Mouse (Mus musculus) cortical plate, adult 2 months (tissue): ENCODE measurements at regions not wholly inside any gene's neighbourhood (a gene's known extent, or its start where the extent isn't known, plus 50 kb on each side); places are given as distances from the start of the nearest gene placed in this dataset.

Source experiments
- H3K27ac ChIP-seq: fragments of 200-500 bp; 2 replicates; pipeline ENCODE4 v1.5.1; 2012; ENCODE audit warnings: low read length, control low read depth, inconsistent platforms; ENCODE audit not compliant: insufficient read depth
- H3K4me1 ChIP-seq: fragments of 200-500 bp; 2 replicates; pipeline ENCODE4 v1.6.1; 2011; ENCODE audit warnings: low read length; ENCODE audit not compliant: control insufficient read depth, insufficient read depth
- H3K4me3 ChIP-seq: fragments of 200-500 bp; 2 replicates; pipeline ENCODE4 v1.5.1; 2011; ENCODE audit warnings: mild to moderate bottlenecking, low read length, control low read depth; ENCODE audit not compliant: insufficient read depth
- CTCF ChIP-seq: fragments of 200-500 bp; IDR thresholded peaks from 2 replicates; pipeline ENCODE4 v1.5.1; 2011; ENCODE audit warnings: mild to moderate bottlenecking, control low read depth, low read length; ENCODE audit not compliant: insufficient read depth; ENCODE audit errors: extremely low read depth
- POLR2A ChIP-seq: fragments of 200-500 bp; IDR thresholded peaks from 2 replicates; pipeline ENCODE4 v1.6.1; 2011; ENCODE audit warnings: mild to moderate bottlenecking, low read length, control low read depth; ENCODE audit not compliant: insufficient read depth; ENCODE audit errors: extremely low read depth

DNA sequence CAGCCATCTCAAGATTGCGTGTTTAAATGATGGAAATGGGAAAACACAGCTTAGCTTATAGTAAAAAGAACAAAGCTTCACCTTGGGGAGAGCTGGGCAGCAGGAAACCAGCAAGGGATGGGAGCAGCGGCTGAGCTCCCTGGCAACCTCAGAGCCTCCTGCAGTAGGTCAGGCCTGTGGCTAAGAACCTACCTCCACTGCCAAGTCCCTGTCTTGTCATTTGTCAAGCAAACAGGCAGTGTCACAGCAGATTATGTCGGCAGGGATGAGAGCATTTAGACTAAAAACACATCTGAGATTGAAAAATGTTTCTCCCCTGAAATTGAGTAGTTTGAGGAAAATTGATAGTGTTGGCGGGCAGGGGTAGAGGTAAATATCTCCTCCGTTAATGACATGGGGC is 214.8 kb downstream of the Abcc12 start:
- Histone ChIP-seq H3K4me3 (no peak overlapping the region), H3K4me1 (no peaks in the 10 kb centered on the region), H3K27ac (no peak overlapping the region)
- TF ChIP-seq POLR2A, result no peak
- TF ChIP-seq CTCF, result no peak

GRCm38 (mm10) chr8:86364898-86365297 is 215.6 kb downstream of the Abcc12 start:
- TF ChIP-seq CTCF, result no peak
- no peak for TF ChIP-seq POLR2A
- Histone ChIP-seq H3K27ac (no peak overlapping the region), H3K4me1 (no peaks in the 10 kb centered on the region), H3K4me3 (no peak overlapping the region)

DNA sequence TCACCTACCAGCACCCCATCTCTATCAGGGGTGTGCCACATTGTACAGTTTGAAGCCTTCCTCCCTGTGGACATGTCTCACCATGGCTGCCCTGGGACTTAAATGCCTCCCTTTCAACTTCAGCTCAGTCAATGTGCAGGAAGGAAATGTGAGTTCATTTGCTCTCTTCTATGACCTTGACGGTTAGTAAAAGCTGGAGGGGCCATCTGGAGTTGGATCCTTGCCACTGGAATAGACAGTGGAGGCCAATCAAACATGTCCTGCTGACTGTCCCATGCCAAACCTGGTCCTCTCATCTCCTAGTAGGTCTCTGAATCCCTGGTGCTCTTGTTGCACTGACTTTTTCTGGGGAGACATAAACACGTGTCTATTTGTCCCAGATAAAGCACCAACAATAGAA is 220.2 kb downstream of the Abcc12 start:
- no peak for TF ChIP-seq CTCF
- no peak for TF ChIP-seq POLR2A
- H3K4me1 ChIP-seq, result no peaks in the 10 kb centered on the region
- H3K27ac ChIP-seq, result no peak overlapping the region
- H3K4me3 ChIP-seq, result no peak overlapping the region

GRCm38 (mm10) chr8:86359518-86359917 is 221.0 kb downstream of the Abcc12 start:
- Histone ChIP-seq H3K4me1 (no peaks in the 10 kb centered on the region), H3K4me3 (no peak overlapping the region), H3K27ac (no peak overlapping the region)
- TF ChIP-seq CTCF, result no peak
- no peak for TF ChIP-seq POLR2A

DNA sequence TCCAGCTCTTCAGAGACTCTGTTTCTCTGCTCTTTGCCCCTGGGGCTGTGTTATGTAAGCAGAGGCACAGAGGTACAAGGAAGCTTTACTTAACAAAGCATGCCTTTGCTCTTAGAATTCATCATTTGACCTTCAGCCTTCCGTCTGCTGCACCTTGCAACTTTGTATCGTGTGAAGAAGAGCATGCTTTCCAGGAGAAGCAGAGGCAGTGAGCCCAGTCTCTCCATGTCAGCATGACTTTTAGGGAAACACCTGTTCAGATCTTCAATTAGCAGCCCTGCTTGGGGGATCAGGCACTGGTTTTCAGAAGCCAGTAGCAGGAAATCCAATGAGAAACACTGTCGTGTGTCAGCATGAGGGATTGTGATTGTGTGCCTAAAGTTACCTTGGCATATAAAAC is 226.7 kb downstream of the Abcc12 start:
- Histone ChIP-seq H3K27ac (no peak overlapping the region), H3K4me1 (no peaks in the 10 kb centered on the region; the same call in 1 of the 2 replicates), H3K4me3 (no peak overlapping the region)
- TF ChIP-seq POLR2A (no peak), CTCF (no peak)

- Histone ChIP-seq H3K4me1 (no peaks in the 10 kb centered on the region; the same call in 1 of the 2 replicates), H3K4me3 (no peak overlapping the region), H3K27ac (no peak overlapping the region)
- TF ChIP-seq CTCF, result no peak
- TF ChIP-seq POLR2A, result no peak
These were observed 228.8 kb downstream of the Abcc12 start for GRCm38 (mm10) chr8:86351545-86352190.

DNA sequence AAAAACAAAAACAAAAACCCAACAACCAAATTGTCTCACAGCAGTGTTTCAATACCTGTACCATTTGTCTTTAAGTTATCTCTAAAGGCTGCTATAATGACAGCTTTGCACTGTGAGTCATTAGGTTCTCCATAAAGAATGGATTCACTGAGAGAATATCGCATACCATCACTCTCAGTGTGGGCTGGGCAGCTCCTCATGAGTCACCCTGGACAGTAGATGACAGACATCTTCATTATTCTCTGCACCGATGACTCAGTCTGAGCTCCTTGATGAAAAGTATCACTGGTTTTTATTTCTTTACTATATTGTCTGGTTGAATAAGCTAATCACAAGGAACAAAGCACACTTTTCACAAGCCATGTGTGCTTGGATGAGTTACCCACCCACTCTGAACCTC is 230.4 kb downstream of the Abcc12 start:
- TF ChIP-seq POLR2A (no peak), CTCF (no peak)
- Histone ChIP-seq H3K4me1 (no peaks in the 10 kb centered on the region; the same call in 1 of the 2 replicates), H3K4me3 (no peak overlapping the region), H3K27ac (no peak overlapping the region)

DNA sequence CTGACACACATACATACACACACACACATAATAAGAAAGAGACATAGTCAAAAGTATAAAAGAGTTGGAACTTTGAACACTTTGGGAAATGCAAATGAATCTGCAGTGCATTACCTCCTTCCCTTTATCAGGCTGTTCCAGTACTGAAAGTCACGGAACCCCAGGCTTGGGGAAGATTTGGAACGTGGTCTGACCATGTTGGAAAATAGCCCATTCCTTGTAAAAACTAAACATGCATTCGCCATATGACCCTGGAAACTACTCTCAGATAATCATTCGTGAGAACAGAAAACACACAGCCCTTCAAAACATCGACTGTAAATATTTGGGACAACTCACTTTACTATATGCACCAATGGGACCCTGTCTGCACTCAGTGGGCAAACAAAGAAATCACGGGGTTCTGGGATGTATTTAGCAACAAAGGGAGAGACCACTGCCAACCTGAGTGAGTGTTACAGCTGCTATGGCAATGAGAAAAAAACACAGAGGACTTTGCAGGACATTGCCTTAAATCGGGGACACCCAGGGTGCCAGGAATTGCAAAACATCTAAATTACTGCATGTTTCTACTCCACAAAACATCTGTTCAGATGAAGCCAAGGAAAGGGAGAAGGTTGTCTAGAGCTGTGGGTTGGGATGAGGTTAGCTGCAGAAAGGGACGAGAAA is 238.3 kb downstream of the Abcc12 start:
- TF ChIP-seq POLR2A (no peak), CTCF (no peak)
- H3K4me1 ChIP-seq, result peaks cover 2% of the 10 kb centered on the region; the same call in 1 of the 2 replicates
- H3K4me3 ChIP-seq, result no peak overlapping the region
- H3K27ac ChIP-seq, result no peak overlapping the region

DNA sequence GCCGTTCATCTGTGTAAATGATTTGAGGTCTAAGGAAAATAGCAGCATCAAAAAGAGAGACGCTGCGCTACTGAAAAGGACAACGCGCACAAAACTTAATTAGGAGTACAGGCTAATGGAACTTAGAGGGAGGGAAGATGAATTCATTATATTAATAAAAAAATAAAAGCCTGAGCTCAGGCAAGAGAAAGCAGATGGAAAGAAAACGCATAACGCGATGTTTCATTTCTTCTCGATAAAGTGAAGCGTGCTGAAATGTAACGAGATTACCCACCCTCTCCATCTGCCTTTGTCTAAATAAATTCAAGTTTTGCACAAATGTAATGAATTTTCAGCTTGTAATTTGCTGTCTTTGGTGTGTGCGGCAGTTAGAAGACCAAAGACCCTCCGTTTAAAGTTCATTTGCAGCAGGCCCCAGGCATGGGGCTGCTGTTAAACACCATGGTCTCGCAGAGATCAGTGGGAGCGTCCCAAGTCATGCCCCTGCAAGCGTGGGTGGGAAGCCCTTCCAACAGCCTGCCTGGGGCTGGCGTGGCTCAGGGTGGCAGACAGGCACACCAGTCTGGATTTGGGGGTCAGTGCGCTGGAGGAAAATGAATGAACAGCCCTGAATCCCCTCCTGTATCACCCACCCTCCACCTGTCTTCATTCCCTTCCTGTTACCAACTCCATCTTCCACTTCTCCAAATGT is 241.8 kb downstream of the Abcc12 start:
- no peak for TF ChIP-seq CTCF
- TF ChIP-seq POLR2A, result no peak
- Histone ChIP-seq H3K4me3 (no peak overlapping the region), H3K27ac (no peak overlapping the region), H3K4me1 (peaks cover 4% of the 10 kb centered on the region; the same call in 1 of the 2 replicates)
